Mouse (Mus musculus): Measurements from ENCODE around the gene Zbed3. TPM values are rescaled to one million over a fixed set of nuclear protein-coding genes. Genes with fewer than 3 reads are reported as not detected.
"Not testable (repeated sequence)": the region's sequence is repeated elsewhere in the genome, so short reads cannot be mapped to it uniquely, and the experiment has no call there.

Gene Zbed3
- polyA plus RNA-seq, 2 experiments from 2014 or later: 0.62 to 1.1 TPM

DNA sequence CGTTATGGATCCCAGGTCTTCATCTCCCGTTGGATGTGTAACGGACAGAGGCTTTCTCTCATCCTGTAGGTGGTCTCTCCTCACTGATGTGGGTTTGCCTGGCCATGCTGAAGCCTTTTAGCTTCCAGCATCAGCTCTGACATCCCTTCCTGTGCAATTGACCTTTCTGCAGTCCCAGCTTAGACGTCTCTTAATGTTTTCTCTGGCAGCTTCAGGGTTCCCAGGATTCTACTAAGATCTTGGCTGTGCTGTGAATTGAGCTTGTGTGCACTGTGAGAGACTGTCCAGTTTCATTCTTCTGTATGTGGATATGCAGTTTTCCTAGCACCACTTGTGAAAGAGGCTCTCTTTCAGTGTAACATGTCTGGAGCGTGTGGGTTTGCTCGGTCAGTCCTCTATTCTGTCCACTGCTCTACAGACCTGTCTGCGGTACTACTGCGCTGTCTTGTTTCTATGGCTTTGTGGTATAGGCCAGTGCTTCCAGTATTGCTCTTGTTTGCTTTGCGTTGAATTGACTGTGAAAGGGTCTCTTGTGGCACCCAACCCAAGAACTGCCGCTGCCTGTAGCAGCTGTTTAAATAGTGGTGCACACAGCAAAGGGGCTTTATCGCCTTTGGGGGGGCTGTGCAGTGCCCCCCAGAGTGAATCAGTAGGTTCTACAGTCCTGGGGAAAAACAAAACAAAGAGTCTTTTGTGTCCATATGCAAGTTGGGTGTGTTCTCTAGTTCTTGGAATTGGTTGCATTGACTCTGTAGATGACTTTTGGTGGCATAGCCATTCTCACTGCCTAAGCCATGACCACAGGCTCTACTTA, 8.9 kb downstream of the Zbed3 start:
- no peak for ATAC-seq

DNA sequence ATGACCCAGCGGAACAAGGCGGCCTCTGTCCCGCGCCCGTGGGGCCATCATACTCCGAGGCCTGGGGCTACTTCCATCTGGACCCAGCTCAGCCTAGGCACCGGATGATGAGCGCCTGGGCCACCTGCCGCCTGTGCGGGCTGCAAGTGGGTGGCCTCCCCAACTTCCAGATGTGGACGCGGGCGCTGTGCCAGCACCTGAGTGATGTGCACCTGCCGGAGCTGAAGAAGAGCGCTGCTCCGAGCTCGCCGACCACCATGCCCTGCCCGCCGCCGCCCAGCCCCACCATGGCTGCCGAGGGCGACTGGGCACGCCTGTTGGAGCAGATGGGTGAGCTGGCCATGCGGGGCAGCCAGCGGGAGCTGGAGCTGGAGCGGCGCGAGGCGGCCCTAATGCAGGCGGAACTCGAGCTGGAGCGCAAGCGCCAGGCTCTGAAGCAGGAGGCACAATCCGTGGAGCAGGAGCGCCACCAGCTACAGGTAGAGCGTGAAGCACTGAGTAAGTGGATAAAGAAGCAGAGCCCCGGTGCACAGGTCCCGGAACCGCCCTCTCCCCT, 12.8 kb downstream of the Zbed3 start:
- ATAC-seq: no peak

DNA sequence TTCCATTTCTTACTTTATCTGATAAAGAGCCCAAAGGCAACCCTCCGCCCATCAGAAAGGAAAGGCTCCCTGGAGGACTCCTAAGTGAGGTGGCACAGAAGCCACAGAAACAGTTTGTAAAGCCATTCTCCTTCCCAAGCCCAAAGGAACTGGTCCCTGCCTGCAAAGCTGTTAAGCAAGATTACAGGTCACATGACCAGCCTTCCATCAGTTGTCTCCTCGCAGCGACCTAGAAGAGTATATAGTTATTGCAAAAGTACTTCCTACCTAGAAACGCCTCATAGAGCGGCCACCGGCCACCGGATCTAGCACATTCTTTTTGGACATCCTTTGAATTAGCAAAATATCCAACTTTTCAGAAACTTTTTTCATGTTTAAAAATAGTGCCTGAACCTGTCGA, 20.1 kb downstream of the Zbed3 start:
- no peak for ATAC-seq

DNA sequence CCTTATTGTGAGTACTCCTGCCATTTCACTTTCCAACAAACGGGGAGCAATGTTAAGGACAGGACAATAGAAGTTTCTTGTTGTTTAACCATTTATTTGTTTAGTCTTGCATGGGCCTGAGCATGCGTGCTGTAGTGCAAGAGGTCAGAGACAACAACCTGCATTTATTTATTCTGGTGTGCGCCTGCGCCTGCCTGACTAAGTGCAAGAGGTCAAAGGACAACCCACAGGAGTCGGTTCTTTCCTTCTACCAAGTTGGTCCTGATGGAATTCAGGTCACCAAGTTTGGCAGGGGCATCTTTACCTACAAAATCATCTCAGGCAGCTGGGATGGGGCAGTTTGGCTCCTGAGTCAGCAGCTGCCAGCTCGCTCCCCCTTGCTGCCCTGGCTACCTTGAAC, 22.5 kb downstream of the Zbed3 start:
- no peak for ATAC-seq

DNA sequence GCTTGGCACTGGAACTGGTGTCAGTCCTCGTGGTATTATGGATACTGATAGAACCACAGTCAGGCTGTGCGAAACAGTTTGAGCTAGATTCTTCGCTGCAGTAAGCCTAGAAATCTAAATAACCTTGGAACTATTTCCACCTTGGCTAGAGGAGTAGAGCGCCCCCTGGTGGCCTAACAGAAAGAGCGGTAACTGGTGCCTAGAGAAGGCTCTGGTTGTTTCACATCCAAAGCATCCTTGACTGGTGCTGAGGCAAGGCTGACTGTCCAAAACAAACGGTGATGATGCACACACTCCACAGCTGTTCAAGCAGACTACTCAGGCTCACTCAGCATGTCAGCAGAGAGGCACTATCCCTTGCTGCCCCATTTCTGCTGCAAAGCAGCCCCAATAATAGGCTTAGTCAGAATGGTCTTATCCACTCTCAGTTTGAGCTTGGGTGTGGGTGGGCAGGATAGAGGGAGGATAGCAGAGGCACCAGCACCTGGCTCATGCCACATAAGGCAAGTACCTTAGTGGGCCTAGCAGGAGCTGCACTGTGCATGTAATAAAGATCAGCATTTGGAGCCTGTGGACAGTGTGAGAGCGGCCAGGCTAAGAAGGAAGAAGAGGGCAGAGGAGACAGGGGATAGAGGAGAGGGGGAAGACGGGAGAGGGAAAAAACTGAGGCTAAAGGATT, 23.7 kb downstream of the Zbed3 start:
- peak; percentile 69 for ATAC-seq

DNA sequence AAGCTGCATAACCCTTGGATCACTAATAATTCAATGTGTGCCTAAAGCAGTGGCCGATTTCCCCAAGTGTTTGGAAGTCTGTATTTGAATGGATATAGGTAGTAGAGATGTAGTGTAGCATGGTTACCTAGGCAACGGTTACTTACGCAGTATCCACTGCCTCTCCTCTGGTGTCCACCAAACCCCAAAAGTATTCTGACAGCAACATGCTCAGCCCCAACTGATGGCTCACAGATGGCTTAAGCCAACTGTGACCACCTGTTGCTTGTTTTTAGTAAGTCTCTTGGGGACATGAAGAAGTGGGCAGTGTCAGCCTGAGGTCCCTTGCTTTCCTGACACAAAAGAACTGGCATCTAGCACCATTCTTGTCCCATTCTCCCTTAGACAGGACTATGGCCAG, 25.1 kb downstream of the Zbed3 start:
- no peak for ATAC-seq

DNA sequence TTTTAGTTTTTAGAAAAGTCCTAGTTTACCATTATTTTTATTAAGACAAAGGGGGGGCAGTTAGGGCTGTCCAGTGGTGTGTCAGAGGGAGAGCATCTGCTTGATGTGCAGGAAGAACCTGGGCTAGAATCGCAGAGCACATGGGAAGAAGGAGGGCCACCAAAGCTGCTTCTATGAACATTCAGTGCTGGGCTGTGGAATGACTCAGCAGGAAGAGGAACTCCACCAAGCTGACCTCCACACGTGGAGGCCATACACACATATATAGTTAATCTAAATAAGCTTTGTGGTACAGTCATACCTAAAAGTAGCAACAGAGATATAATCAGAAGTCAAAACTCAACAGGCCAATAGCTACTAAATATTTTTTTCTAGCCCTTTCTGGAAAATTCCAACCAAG, 34.8 kb downstream of the Zbed3 start:
- no peak for ATAC-seq

DNA sequence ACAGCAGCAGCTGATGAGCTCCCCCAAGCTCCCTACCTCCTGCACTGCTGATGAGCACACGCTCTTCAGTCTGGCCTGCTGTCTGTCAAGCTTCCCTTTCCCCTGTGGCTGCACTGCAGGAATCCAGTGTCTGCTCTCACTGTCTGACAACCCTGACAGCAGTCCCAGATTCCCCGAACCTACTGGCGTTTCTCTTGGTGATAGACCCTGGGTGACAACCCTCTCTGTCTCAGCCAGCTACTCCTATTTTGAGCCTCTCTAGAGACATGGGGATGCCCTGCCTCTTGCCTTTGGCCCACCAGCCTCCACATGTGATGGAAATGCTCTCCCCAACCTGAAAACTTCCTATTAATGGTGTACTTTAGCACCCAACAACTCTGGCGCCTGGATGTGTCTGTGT, 40.0 kb downstream of the Zbed3 start:
- no peak for ATAC-seq

DNA sequence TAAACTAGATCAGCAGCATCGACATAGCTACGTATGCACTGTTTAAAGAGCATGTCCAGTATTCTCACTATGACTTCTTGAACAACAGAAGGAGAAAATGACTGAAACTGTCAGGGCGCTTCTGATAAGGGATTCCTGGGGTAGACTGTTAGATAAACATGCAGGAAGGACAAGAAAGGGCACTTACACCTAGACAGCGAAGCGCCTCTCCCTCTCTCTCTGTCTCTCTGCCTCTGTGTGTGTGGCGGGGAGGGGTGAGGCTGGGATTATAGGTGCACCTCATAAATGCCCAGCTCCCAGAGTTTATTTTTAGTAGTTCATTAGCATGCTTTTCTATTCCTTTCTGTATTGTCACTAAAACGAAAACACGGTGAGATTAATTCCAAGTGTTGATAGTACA, 42.9 kb downstream of the Zbed3 start:
- no peak for ATAC-seq

DNA sequence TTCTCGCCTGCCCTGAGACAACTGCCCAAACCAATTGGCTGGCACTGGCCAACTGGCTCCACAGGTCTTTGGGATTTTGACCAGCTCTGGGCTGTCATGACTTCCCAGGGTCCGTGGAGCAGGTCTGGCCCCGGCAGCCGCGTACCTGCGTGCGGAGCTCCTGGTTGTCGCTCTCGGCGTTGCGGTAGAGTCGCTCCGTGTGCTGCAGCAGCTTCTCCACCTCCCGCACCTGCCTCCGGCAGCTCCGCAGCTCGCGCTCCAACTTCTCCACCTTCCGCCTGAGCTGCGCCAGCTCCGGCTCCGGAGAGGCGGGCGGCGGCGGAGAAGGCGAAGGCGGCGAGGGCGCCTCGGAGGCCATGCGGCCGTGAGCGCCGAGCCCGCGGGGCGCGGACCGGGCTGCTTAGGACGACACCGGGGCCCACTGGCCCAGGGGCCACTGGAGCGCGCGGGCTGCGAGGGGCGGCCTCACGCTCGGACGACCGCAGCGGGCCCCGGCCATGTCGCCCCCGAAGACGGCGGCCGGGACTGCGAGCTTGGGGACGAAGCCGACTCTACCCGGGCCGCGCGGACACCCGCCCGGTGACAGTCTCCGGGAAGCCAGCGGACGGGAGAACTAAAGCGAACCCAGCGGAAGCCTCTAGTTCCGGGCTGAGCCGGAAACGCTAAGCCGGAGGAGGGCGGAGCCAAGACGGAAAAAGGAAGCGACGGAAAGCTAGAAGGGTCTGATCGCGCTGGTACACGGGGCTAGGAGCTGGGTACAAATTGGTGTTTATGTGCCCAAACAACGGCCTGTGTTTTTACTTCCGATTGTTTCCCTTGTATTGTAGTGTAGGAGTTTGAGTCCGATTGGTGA, 51.5 kb downstream of the Zbed3 start, which contains the start of gene Aggf1:
Gene Aggf1, minus strand, starts transcription at position 652 of the 853 bp plus-strand sequence.
- peak; percentile 98 for ATAC-seq

DNA sequence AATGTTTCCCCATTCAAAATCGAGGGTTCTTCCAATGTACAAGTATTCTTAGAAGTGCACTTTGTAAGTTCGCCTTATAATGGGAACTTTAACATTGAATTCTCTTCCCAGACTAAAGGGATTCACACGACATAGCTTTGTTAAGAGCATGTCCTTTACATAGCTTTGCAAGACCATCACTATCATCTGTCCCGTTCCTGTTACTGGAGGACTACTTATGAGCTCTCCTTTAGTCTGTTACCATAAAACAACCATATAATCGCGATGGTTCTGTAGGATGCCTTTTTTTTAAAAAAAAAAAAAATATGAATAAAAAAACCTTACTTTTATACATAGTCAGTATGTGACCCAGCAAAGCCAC, 52.1 kb downstream of the Zbed3 start:
- peak; percentile 5 for ATAC-seq

DNA sequence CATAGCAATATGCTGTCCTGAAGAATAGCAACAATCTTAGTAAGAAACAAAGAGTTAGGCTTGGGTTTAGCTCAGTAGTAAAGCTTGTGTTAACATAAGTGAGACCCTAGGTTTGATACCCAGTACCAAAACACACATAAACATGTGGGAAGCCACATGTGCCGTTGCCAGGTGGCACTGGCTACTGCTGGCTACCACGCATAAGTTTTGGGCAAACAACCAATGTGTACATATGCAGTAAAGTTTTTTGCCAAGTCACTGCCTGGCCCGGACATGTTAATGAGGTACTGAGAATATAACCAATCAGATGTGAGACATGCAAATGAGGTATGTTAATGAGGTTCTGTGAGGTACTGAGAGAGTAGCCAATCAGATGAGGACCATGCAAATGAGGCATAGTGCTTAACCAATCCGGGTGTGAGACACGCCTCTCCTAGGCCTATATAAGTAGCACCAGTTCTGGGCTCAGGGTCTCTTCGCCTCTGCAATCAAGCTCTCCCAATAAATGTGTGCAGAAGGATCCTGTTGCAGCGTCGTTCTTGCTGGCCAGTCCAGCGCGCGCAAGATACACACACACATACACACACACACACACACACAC, 53.4 kb downstream of the Zbed3 start:
- not testable (repeated sequence) for ATAC-seq

DNA sequence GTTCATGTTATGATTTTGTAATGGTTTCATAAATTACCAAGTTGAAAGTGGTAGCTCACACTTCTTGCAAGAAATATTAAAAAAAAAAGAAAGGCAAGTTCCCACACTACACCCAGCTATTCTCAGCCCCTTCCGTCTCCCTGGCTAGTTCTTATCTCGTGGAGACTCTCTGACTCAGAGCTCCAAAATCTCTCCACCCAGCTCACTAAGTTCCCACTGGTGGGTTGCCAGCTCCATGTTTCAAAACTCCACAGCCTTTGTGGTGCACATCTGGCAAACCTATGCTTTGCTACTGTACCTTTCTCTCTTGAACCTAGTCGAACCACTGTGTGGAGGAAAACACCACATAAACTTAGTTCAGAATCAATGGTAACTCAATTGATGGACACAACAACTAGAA, 55.3 kb downstream of the Zbed3 start:
- ATAC-seq: no peak

DNA sequence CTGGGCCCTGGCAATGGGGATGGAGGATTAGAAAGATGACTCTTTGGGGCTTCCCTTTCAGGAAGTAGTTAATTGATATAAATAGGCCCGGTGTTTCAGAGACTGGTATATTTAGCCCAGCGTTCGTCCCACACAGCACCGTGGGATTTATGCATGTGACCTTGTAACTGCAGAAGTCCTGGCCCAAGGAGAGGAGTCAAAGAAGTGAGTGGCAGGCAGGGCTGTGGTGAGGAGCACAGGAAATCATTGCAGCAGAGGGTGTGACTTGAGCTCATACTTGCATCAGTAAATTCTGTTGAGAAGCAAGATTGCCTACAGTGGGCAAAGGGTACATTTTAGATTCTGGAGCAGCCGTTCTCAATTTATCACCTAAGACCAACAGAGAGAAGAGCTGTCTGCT, 59.0 kb downstream of the Zbed3 start:
- ATAC-seq: no peak

Other genes starting within 250 kb of the Zbed3 start
- 1 to 10 TPM in 1 of 2 experiments, under 1 TPM in 1; 0.74 to 1.8 TPM for gene Pde8b, start 73.3 kb upstream of the Zbed3 start, polyA plus RNA-seq (2017; shearing (Covaris generic))
- 10 to 100 TPM in 1 of 2 experiments, 1 to 10 TPM in 1; 9.9 to 13.6 TPM for gene Aggf1, start 51.7 kb downstream of the Zbed3 start, polyA plus RNA-seq (2017; shearing (Covaris generic))
- not detected for gene Crhbp, start 121.3 kb downstream of the Zbed3 start, polyA plus RNA-seq (2017; shearing (Covaris generic))
- not detected for gene S100z, start 155.1 kb downstream of the Zbed3 start, polyA plus RNA-seq (2017; shearing (Covaris generic))
- gene F2rl1, start 201.6 kb downstream of the Zbed3 start, polyA plus RNA-seq (2017; shearing (Covaris generic)): 10 to 100 TPM; 11.2 to 25.9 TPM